Mouse (Mus musculus) MN1 (cell line): ENCODE data around the gene Ddx19a.
"Not testable (repeated sequence)": the region's sequence is repeated elsewhere in the genome, so short reads cannot be mapped to it uniquely, and the experiment has no call there.

Source experiments
- DNase-seq: peaks from one replicate; pipeline ENCODE4 v3.0.0-alpha.2; 2016; ENCODE audit warnings: low spot score

Gene Ddx19a

GRCm38 (mm10) chr8:110933272-110933671, 64.3 kb downstream of the Ddx19a start:
- DNase-seq, result no peak

- DNase-seq, result no peak
Observed at GRCm38 (mm10) chr8:110932444-110932843, 65.2 kb downstream of the Ddx19a start.

GRCm38 (mm10) chr8:110931176-110931939, 66.2 kb downstream of the Ddx19a start:
- DNase-seq, result peak; percentile 65

GRCm38 (mm10) chr8:110929672-110930071, 67.9 kb downstream of the Ddx19a start:
- not testable (repeated sequence) for DNase-seq

GRCm38 (mm10) chr8:110929066-110929465, 68.5 kb downstream of the Ddx19a start:
- no peak for DNase-seq

- DNase-seq, result no peak
Observed at GRCm38 (mm10) chr8:110928435-110928834, 69.2 kb downstream of the Ddx19a start.

GRCm38 (mm10) chr8:110926690-110927089, 70.9 kb downstream of the Ddx19a start:
- DNase-seq, result no peak

- DNase-seq, result no peak
Observed at GRCm38 (mm10) chr8:110925691-110926140, 71.9 kb downstream of the Ddx19a start.
